Mouse (Mus musculus) myocyte (in vitro differentiated cells): ENCODE results near the gene Cst6. TPM values are rescaled to one million over a fixed set of nuclear protein-coding genes. Genes with fewer than 3 reads are reported as not detected.
A peak's percentile ranks its signal among the peaks of the same experiment; 100 is the strongest.

Source experiments
- H3K27me3 ChIP-seq: one replicate; pipeline ENCODE4 v1.6.1; 2011; ENCODE audit not compliant: control insufficient read depth, insufficient read depth, insufficient read length
- H3K36me3 ChIP-seq: one replicate; pipeline ENCODE4 v1.6.1; 2011; ENCODE audit not compliant: control insufficient read depth, insufficient read depth
- H3K4me2 ChIP-seq: one replicate; pipeline ENCODE4 v1.6.1; 2011; ENCODE audit warnings: low read depth, control low read depth
- H3K4me3 ChIP-seq: one replicate; pipeline ENCODE4 v1.5.1; 2011; ENCODE audit warnings: mild to moderate bottlenecking, control low read depth, moderate library complexity
- H3K79me2 ChIP-seq: one replicate; pipeline ENCODE4 v1.6.1; 2011; ENCODE audit not compliant: control insufficient read depth, insufficient read depth
- H3ac ChIP-seq: one replicate; pipeline ENCODE4 v1.6.1; 2011; ENCODE audit not compliant: control insufficient read depth, insufficient read length
- CEBPB ChIP-seq: IDR thresholded peaks from 2 replicates; pipeline ENCODE4 v1.6.1; 2011; ENCODE audit warnings: mild to moderate bottlenecking, moderate library complexity; ENCODE audit not compliant: poor library complexity, insufficient read depth, severe bottlenecking
- E2F4 ChIP-seq: IDR thresholded peaks from one replicate; pipeline ENCODE4 v1.6.1; 2011; ENCODE audit warnings: mild to moderate bottlenecking, control low read depth, moderate library complexity; ENCODE audit not compliant: insufficient read depth
- MAX ChIP-seq: IDR thresholded peaks from one replicate; pipeline ENCODE4 v1.6.1; 2011; ENCODE audit warnings: low read depth, mild to moderate bottlenecking, control low read depth
- MYOD1 ChIP-seq, 3 experiments: IDR thresholded peaks; one replicate each; pipeline ENCODE4 v1.6.1; 2011; ENCODE audit warnings: control low read depth in 2 of 3, low read depth in 2 of 3, mild to moderate bottlenecking in 2 of 3, moderate library complexity in 1 of 3; ENCODE audit not compliant: insufficient read length in 2 of 3, control insufficient read depth in 1 of 3
- MYOG ChIP-seq, 3 experiments: IDR thresholded peaks; one replicate each; pipeline ENCODE4 v1.6.1; 2011; ENCODE audit warnings: control low read depth in 2 of 3, low read depth in 2 of 3, mild to moderate bottlenecking in 2 of 3; ENCODE audit not compliant: insufficient read length in 2 of 3, control insufficient read depth in 1 of 3, insufficient read depth in 1 of 3
- POLR2A ChIP-seq: IDR thresholded peaks from one replicate; pipeline ENCODE4 v1.6.1; 2011; ENCODE audit warnings: low read depth, mild to moderate bottlenecking, control low read depth, moderate library complexity; ENCODE audit not compliant: insufficient read length
- POLR2AphosphoS2 ChIP-seq: IDR thresholded peaks from one replicate; pipeline ENCODE4 v1.6.1; 2011; ENCODE audit warnings: low read depth, control low read depth; ENCODE audit not compliant: insufficient read length
- REST ChIP-seq: IDR thresholded peaks from one replicate; pipeline ENCODE4 v1.6.1; 2011; ENCODE audit warnings: mild to moderate bottlenecking, control low read depth, moderate library complexity; ENCODE audit not compliant: insufficient read depth, insufficient read length
- SRF ChIP-seq: IDR thresholded peaks from one replicate; pipeline ENCODE4 v1.6.1; 2011; ENCODE audit warnings: low read depth; ENCODE audit not compliant: control insufficient read depth, insufficient read length
- TCF12 ChIP-seq: IDR thresholded peaks from one replicate; pipeline ENCODE4 v1.6.1; 2011; ENCODE audit warnings: mild to moderate bottlenecking, control low read depth; ENCODE audit not compliant: poor library complexity, insufficient read depth, severe bottlenecking
- TCF3 ChIP-seq: IDR thresholded peaks from one replicate; pipeline ENCODE4 v1.6.1; 2011; ENCODE audit warnings: low read depth, control low read depth; ENCODE audit not compliant: insufficient read length
- USF1 ChIP-seq: IDR thresholded peaks from one replicate; pipeline ENCODE4 v1.6.1; 2011; ENCODE audit warnings: low read depth, mild to moderate bottlenecking, control low read depth, moderate library complexity
- polyA plus RNA-seq: library from polyadenylated mRNA; unstranded; fragments of >200 nt; fragmentation: generic; extraction: Trizol; gene quantifications from one replicate; pipeline ENCODE4 v1.2.1, GENCODE M21; 2012; ENCODE audit warnings: missing spikeins

Gene Cst6
- polyA plus RNA-seq, 1 experiment: 28.0 TPM

GRCm38 (mm10) chr19:5389647-5390046 is 40.3 kb upstream of the Cst6 start:
- Histone ChIP-seq H3K79me2 (peaks cover 34% of the 10 kb centered on the region), H3K4me2 (peak overlapping the region; percentile 100), H3K36me3 (no peaks in the 10 kb centered on the region), H3K4me3 (peak overlapping the region; percentile 90), H3ac (peak overlapping the region; percentile 30), H3K27me3 (no peaks in the 10 kb centered on the region)
- TF ChIP-seq USF1 (no peak), POLR2A (peak; percentile 20), POLR2AphosphoS2 (peak; percentile 19)

GRCm38 (mm10) chr19:5388588-5389242 is 39.3 kb upstream of the Cst6 start, which contains the start of gene Sart1:
Sart1 (minus strand) TSS chr19:5388703.
- Histone ChIP-seq H3K4me2 (peak within 1 kb of the TSS; percentile 100), H3K27me3 (no peaks in the 10 kb centered on the region), H3K36me3 (peaks cover 8% of the 10 kb centered on the region), H3ac (peak within 1 kb of the TSS; percentile 76), H3K4me3 (peak within 1 kb of the TSS; percentile 90), H3K79me2 (peaks cover 34% of the 10 kb centered on the region)
- TF ChIP-seq MAX (no peak), REST (no peak), TCF3 (no peak), USF1 (no peak), SRF (peak; percentile 26), E2F4 (peak; percentile 15), POLR2AphosphoS2 (peak; percentile 85), MYOD1 (IDR thresholded peaks at IDR 0.05; ENCODE audit: control insufficient read depth in 1 of 3, insufficient read length in 2 of 3, low read depth in 2 of 3) (no peak), POLR2A (peak; percentile 89)

GRCm38 (mm10) chr19:5388011-5388441 is 38.7 kb upstream of the Cst6 start:
- peak overlapping the region; percentile 89 for H3K4me2 ChIP-seq
- H3K27me3 ChIP-seq: no peaks in the 10 kb centered on the region
- peak overlapping the region; percentile 76 for H3ac ChIP-seq
- H3K4me3 ChIP-seq: peak overlapping the region; percentile 90
- H3K36me3 ChIP-seq: peaks cover 13% of the 10 kb centered on the region
- peaks cover 34% of the 10 kb centered on the region for H3K79me2 ChIP-seq
- TF ChIP-seq CEBPB (no peak), MYOG (IDR thresholded peaks at IDR 0.05; ENCODE audit: control insufficient read depth in 1 of 3, insufficient read depth in 1 of 3, insufficient read length in 2 of 3, low read depth in 2 of 3) (no peak), REST (no peak), TCF12 (no peak), TCF3 (no peak), E2F4 (no peak), MYOD1 (IDR thresholded peaks at IDR 0.05; ENCODE audit: control insufficient read depth in 1 of 3, insufficient read length in 2 of 3, low read depth in 2 of 3) (no peak), POLR2A (no peak), POLR2AphosphoS2 (no peak), USF1 (no peak)

GRCm38 (mm10) chr19:5384715-5385114 is 35.3 kb upstream of the Cst6 start:
- TF ChIP-seq MAX (no peak), TCF12 (no peak), POLR2AphosphoS2 (no peak), MYOG (IDR thresholded peaks at IDR 0.05; ENCODE audit: control insufficient read depth in 1 of 3, insufficient read depth in 1 of 3, insufficient read length in 2 of 3, low read depth in 2 of 3) (no peak), CEBPB (no peak), POLR2A (no peak), USF1 (no peak), TCF3 (no peak), SRF (no peak), REST (no peak), E2F4 (no peak), MYOD1 (IDR thresholded peaks at IDR 0.05; ENCODE audit: control insufficient read depth in 1 of 3, insufficient read length in 2 of 3, low read depth in 2 of 3) (no peak)
- H3K79me2 ChIP-seq: peaks cover 34% of the 10 kb centered on the region
- no peak overlapping the region for H3K4me3 ChIP-seq
- H3ac ChIP-seq: no peak overlapping the region
- no peak overlapping the region for H3K4me2 ChIP-seq
- peaks cover 26% of the 10 kb centered on the region for H3K36me3 ChIP-seq
- no peaks in the 10 kb centered on the region for H3K27me3 ChIP-seq

- Histone ChIP-seq H3K36me3 (peaks cover 26% of the 10 kb centered on the region), H3K27me3 (no peaks in the 10 kb centered on the region), H3K4me3 (no peak overlapping the region), H3ac (no peak overlapping the region), H3K4me2 (no peak overlapping the region), H3K79me2 (peaks cover 27% of the 10 kb centered on the region)
- no peak for TF ChIP-seq USF1
- no peak for TF ChIP-seq TCF12
- no peak for TF ChIP-seq MAX
- TF ChIP-seq TCF3: no peak
- no peak for TF ChIP-seq POLR2AphosphoS2
- TF ChIP-seq E2F4: no peak
- no peak for TF ChIP-seq SRF
- TF ChIP-seq MYOD1 (IDR thresholded peaks at IDR 0.05; ENCODE audit: control insufficient read depth in 1 of 3, insufficient read length in 2 of 3, low read depth in 2 of 3): no peak
- TF ChIP-seq CEBPB: no peak
Measured at GRCm38 (mm10) chr19:5383326-5383725, 34.0 kb upstream of the Cst6 start.
